Mouse (Mus musculus) small intestine, adult 2 months (tissue): Measurements from ENCODE around the gene Gm4969.

Source experiments
- CTCF ChIP-seq: fragments of 200-500 bp; IDR thresholded peaks from 2 replicates; pipeline ENCODE4 v1.5.1; 2012; ENCODE audit warnings: low read depth, mild to moderate bottlenecking, control low read depth, inconsistent platforms, low read length, moderate library complexity, mixed read lengths; ENCODE audit not compliant: insufficient replicate concordance, insufficient read length; ENCODE audit errors: extremely low read depth
- POLR2A ChIP-seq: fragments of 200-500 bp; IDR thresholded peaks from 2 replicates; pipeline ENCODE4 v1.6.1; 2012; ENCODE audit warnings: low read depth, mild to moderate bottlenecking, control low read depth, inconsistent platforms, low read length, moderate library complexity

DNA sequence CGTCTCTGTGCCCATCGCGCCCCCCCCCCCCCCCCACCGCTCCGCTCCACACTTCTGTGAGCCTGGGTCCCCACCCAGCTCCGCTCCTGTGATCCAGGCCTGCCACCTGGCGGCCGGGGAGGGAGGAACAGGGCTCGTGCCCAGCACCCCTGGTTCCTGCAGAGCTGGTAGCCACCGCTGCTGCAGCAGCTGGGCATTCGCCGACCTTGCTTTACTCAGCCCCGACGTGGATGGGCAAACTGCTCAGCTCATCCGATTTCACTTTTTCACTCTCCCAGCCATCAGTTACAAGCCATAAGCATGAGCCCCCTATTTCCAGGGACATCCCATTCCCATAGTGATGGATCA lies 25.0 kb downstream of the Gm4969 start:
- TF ChIP-seq CTCF (peak; percentile 69), POLR2A (no peak)
